Mouse (Mus musculus) G1E-ER4 (cell line): ENCODE results near the gene Coq10a. TPM values are rescaled to one million over a fixed set of nuclear protein-coding genes. Genes with fewer than 3 reads are reported as not detected.

Experiments
- GATA1 ChIP-seq: IDR thresholded peaks from one replicate; pipeline ENCODE4 v1.8.0; 2012; ENCODE audit warnings: low read length, inconsistent platforms
- polyA plus RNA-seq: library from polyadenylated mRNA; stranded (reverse); fragments of >175 nt; gene quantifications from 2 replicates; pipeline ENCODE4 v1.2.3, GENCODE M21; 2012

The Coq10a gene
- polyA plus RNA-seq = 8.7 and 15.8 TPM in 2 replicates

- TF ChIP-seq GATA1 = no peak
These were observed at the start of gene Coq10a for GRCm38 (mm10) chr10:128368402-128369217. Gene Coq10a, minus strand, starts transcription at chr10:128368997.

- no peak for TF ChIP-seq GATA1
These were observed 46.1 kb upstream of the Coq10a start for GRCm38 (mm10) chr10:128414848-128415247.

GRCm38 (mm10) chr10:128413076-128413475 is 44.3 kb upstream of the Coq10a start:
- no peak for TF ChIP-seq GATA1

GRCm38 (mm10) chr10:128412558-128412957 is 43.8 kb upstream of the Coq10a start:
- no peak for TF ChIP-seq GATA1

- TF ChIP-seq GATA1 = no peak
These were observed 43.2 kb upstream of the Coq10a start for GRCm38 (mm10) chr10:128412055-128412381.

GRCm38 (mm10) chr10:128411211-128412054 is 42.6 kb upstream of the Coq10a start, which contains the start of the genes Nabp2 and Rnf41:
Gene Nabp2, minus strand, starts transcription at chr10:128411492.
Gene Rnf41, plus strand, starts transcription at chr10:128411657.
- no peak for TF ChIP-seq GATA1

GRCm38 (mm10) chr10:128410560-128410845 is 41.7 kb upstream of the Coq10a start:
- TF ChIP-seq GATA1 = no peak

- TF ChIP-seq GATA1 = no peak
These were observed 41.1 kb upstream of the Coq10a start for GRCm38 (mm10) chr10:128409692-128410559.

GRCm38 (mm10) chr10:128408591-128409535 is 40.1 kb upstream of the Coq10a start:
- no peak for TF ChIP-seq GATA1

- no peak for TF ChIP-seq GATA1
These were observed 35.1 kb upstream of the Coq10a start for GRCm38 (mm10) chr10:128403931-128404330.

GRCm38 (mm10) chr10:128401638-128402037 is 32.8 kb upstream of the Coq10a start:
- no peak for TF ChIP-seq GATA1

GRCm38 (mm10) chr10:128401056-128401455 is 32.3 kb upstream of the Coq10a start, which contains the start of gene Slc39a5:
Gene Slc39a5, minus strand, starts transcription at chr10:128401229.
- no peak for TF ChIP-seq GATA1

GRCm38 (mm10) chr10:128400338-128400737 is 31.5 kb upstream of the Coq10a start:
- TF ChIP-seq GATA1 = no peak

- TF ChIP-seq GATA1 = no peak
These were observed 28.7 kb upstream of the Coq10a start for GRCm38 (mm10) chr10:128397466-128397865.
